Mouse (Mus musculus) adrenal gland, adult 10 weeks (tissue): ENCODE results near the gene Scgb1b12. TPM values are rescaled to one million over a fixed set of nuclear protein-coding genes. Genes with fewer than 3 reads are reported as not detected.

Experiments
- polyA plus RNA-seq: library from polyadenylated mRNA; stranded (reverse); fragments of 350-450 nt; fragmentation: Illumina TruSeq; extraction: RNeasy Lipid Tissue Mini Kit (QIAGEN cat#74804); gene quantifications from one replicate; pipeline ENCODE4 v1.2.3, GENCODE M21; 2014; ENCODE audit warnings: low read depth, low replicate concordance

Gene Scgb1b12
- not detected for polyA plus RNA-seq

DNA sequence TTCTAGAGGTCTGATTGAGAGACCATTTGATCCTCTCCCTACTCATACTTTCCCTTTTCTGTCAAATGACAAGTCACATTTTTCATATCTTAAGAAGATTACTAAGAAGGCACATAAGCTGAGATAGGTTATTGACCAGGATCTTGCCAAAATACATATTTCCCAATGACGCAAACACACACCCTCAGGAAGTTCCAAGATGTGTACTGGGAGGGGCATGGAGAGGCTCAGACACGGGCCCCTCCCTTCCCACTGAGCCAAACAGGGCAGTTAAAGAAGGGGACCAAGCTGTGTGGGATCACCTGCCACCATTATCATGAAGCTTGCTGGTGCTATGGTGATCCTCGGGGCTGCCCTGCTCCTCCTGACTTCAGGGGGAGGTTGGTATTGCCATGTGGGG lies at the start of gene Scgb1b12:
Gene Scgb1b12 (plus strand): TSS at position 301 of the 400 bp plus-strand sequence.

DNA sequence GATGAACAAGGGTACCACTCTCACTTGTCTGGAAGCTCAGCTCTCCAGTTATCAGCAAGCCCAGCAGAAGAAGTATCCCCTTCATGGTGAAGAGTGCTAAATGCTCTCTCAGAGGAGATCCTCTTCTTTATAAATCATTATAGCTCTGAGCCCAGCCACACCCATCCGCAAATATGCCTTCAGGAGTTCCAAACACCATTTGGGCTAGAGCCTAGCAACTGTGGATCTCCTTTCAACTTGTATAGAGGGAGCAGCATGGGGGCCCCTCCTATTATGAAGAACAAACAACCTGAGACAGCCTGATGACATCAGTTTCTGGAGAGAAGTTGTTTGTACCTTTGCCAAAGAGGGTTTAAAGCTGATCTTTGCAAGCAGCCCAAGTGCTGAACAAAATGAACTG lies 6.8 kb upstream of the Scgb1b12 start, which contains the start of gene Scgb2b12:
Gene Scgb2b12 (minus strand): TSS at position 101 of the 400 bp plus-strand sequence.

Other genes starting within 250 kb of the Scgb1b12 start
- not detected for gene Scgb1b10, start 233.3 kb upstream of the Scgb1b12 start, polyA plus RNA-seq
- not detected for gene Scgb2b11, start 123.0 kb upstream of the Scgb1b12 start, polyA plus RNA-seq
- gene Scgb1b11, start 111.3 kb upstream of the Scgb1b12 start, polyA plus RNA-seq = not detected
- not detected for gene Scgb2b12, start 6.9 kb upstream of the Scgb1b12 start, polyA plus RNA-seq
- not detected for gene Scgb1b29, start 107.4 kb downstream of the Scgb1b12 start, polyA plus RNA-seq